Mouse (Mus musculus) layer of hippocampus, adult 2 months (tissue): ENCODE data around the gene Wdr5. TPM values are rescaled to one million over a fixed set of nuclear protein-coding genes. Genes with fewer than 3 reads are reported as not detected.
A peak's percentile ranks its signal among the peaks of the same experiment; 100 is the strongest.
"Not testable (repeated sequence)": the region's sequence is repeated elsewhere in the genome, so short reads cannot be mapped to it uniquely, and the experiment has no call there.

Source experiments
- DNase-seq, 2 experiments: peaks; one replicate each; pipeline ENCODE4 v3.0.0; 2022; ENCODE audit warnings: low spot score in 2 of 2
- H3K27ac ChIP-seq: fragments of 200-600 bp; 2 replicates; pipeline ENCODE4 v1.8.1; 2022
- H3K4me3 ChIP-seq: fragments of 200-600 bp; 2 replicates; pipeline ENCODE4 v1.8.1; 2022; ENCODE audit warnings: mild to moderate bottlenecking
- CTCF ChIP-seq: fragments of 200-600 bp; conservative IDR thresholded peaks from 2 replicates; pipeline ENCODE4 v1.8.1; 2022; ENCODE audit warnings: antibody characterized with exemption, mild to moderate bottlenecking, moderate library complexity
- total RNA-seq, 2 experiments: library from RNA; stranded (reverse); gene quantifications; 2 replicates each; pipeline ENCODE4 v1.2.3; 2021

The Wdr5 gene
- total RNA-seq, 2 experiments from 2014 or later: 24.8 to 28.9 TPM

GRCm38 (mm10) chr2:27510706-27511105, 4.3 kb upstream of the Wdr5 start:
- Histone ChIP-seq H3K27ac (no peak overlapping the region), H3K4me3 (no peak overlapping the region)
- no peak for DNase-seq
- TF ChIP-seq CTCF: no peak

- DNase-seq: no peak
- no peak for TF ChIP-seq CTCF
- H3K4me3 ChIP-seq: no peak overlapping the region
- H3K27ac ChIP-seq: no peak overlapping the region
Measured at GRCm38 (mm10) chr2:27512909-27513308, 2.0 kb upstream of the Wdr5 start.

- Histone ChIP-seq H3K27ac (peak overlapping the region; percentile 97), H3K4me3 (peak overlapping the region; percentile 91)
- TF ChIP-seq CTCF: no peak
- DNase-seq: no peak
Measured at GRCm38 (mm10) chr2:27513861-27514260, 1.1 kb upstream of the Wdr5 start.

- Histone ChIP-seq H3K27ac (peak overlapping the region; percentile 97), H3K4me3 (peak overlapping the region; percentile 91)
- TF ChIP-seq CTCF: no peak; the same call in 1 of the 2 replicates
- DNase-seq: peak in 1 of 2 experiments; percentile 17
Measured at GRCm38 (mm10) chr2:27515341-27516166, 597 bp downstream of the Wdr5 start.

GRCm38 (mm10) chr2:27516289-27516688, 1.3 kb downstream of the Wdr5 start:
- H3K27ac ChIP-seq: no peak overlapping the region
- peak overlapping the region; percentile 91 for H3K4me3 ChIP-seq
- DNase-seq: no peak
- TF ChIP-seq CTCF: no peak

GRCm38 (mm10) chr2:27518283-27518682, 3.3 kb downstream of the Wdr5 start:
- no peak for DNase-seq
- no peak overlapping the region for H3K27ac ChIP-seq
- no peak overlapping the region for H3K4me3 ChIP-seq
- TF ChIP-seq CTCF: peak; percentile 57

GRCm38 (mm10) chr2:27538455-27539330, 23.7 kb downstream of the Wdr5 start:
- not testable (repeated sequence) for H3K4me3 ChIP-seq
- peak overlapping the region; percentile 100 for H3K27ac ChIP-seq

GRCm38 (mm10) chr2:27539336-27539735, 24.4 kb downstream of the Wdr5 start:
- Histone ChIP-seq H3K27ac (peak overlapping the region; percentile 100), H3K4me3 (peak overlapping the region; percentile 63)
- TF ChIP-seq CTCF: no peak
- peak in 1 of 2 experiments; percentile 37 for DNase-seq

More at GRCm38 (mm10) chr2:27538455-27539330, 23.7 kb downstream of the Wdr5 start:
- not testable (repeated sequence) for DNase-seq

- Histone ChIP-seq H3K27ac (peak overlapping the region; percentile 100), H3K4me3 (peak overlapping the region; percentile 63)
- no peak for TF ChIP-seq CTCF
- peak; percentile 98 to 100 for DNase-seq
Measured at GRCm38 (mm10) chr2:27539772-27540514, 25.0 kb downstream of the Wdr5 start.

GRCm38 (mm10) chr2:27540515-27540836, 25.5 kb downstream of the Wdr5 start:
- no peak for DNase-seq
- Histone ChIP-seq H3K27ac (peak overlapping the region; percentile 100), H3K4me3 (peak overlapping the region; percentile 63)
- no peak for TF ChIP-seq CTCF

- TF ChIP-seq CTCF: no peak
- no peak for DNase-seq
- Histone ChIP-seq H3K4me3 (no peak overlapping the region; the same call in 1 of the 2 replicates), H3K27ac (peak overlapping the region; percentile 100; the same call in 1 of the 2 replicates)
Measured at GRCm38 (mm10) chr2:27541225-27541624, 26.3 kb downstream of the Wdr5 start.

GRCm38 (mm10) chr2:27544613-27545012, 29.7 kb downstream of the Wdr5 start:
- DNase-seq: peak in 1 of 2 experiments; percentile 34

GRCm38 (mm10) chr2:27545517-27545916, 30.6 kb downstream of the Wdr5 start:
- not testable (repeated sequence) for DNase-seq, H3K27ac ChIP-seq, H3K4me3 ChIP-seq

More at GRCm38 (mm10) chr2:27544613-27545012, 29.7 kb downstream of the Wdr5 start:
- Histone ChIP-seq H3K27ac (no peak overlapping the region), H3K4me3 (no peak overlapping the region)
- no peak for TF ChIP-seq CTCF

- H3K4me3 ChIP-seq, H3K27ac ChIP-seq, DNase-seq: not testable (repeated sequence)
Measured at GRCm38 (mm10) chr2:27546041-27546440, 31.1 kb downstream of the Wdr5 start.
